Mouse (Mus musculus): ENCODE measurements around the gene Gm20388. TPM values are rescaled to one million over a fixed set of nuclear protein-coding genes. Genes with fewer than 3 reads are reported as not detected.

The Gm20388 gene
- polyA plus RNA-seq, 1 experiment from 2014 or later, result not detected

DNA sequence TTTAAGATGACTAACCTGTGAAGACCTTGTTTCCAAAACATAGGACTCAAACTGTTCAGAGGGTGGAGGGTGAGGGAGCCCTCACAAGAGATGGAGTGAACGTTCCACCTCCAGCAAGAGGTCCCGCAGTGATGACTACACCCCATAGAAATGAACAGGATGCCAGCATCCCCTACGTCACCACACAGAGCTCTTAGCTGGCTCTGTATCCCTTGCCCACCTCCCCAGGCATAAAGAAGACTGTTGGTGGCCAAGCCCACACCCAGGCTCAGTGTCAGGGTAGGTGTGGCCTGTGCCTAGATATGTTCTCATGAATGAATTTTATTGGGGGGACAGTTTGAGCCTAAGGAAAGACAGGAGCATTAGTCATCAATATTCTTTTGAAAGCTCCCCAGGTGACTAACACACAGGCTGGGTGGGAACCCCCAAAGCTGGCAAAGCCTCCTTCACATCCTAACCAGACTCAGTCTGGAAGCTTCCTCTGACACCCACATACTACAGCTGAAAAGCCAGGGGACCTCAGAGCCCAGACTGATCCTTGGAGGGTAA is 2638.3 kb downstream of the Gm20388 start:
- peak overlapping the region; percentile 83; the same call in 1 of the 2 replicates for H3K4me3 ChIP-seq
- H3K9ac ChIP-seq, result peak overlapping the region; percentile 91
- H3K27ac ChIP-seq, result peak overlapping the region; percentile 22; the same call in 1 of the 2 replicates

DNA sequence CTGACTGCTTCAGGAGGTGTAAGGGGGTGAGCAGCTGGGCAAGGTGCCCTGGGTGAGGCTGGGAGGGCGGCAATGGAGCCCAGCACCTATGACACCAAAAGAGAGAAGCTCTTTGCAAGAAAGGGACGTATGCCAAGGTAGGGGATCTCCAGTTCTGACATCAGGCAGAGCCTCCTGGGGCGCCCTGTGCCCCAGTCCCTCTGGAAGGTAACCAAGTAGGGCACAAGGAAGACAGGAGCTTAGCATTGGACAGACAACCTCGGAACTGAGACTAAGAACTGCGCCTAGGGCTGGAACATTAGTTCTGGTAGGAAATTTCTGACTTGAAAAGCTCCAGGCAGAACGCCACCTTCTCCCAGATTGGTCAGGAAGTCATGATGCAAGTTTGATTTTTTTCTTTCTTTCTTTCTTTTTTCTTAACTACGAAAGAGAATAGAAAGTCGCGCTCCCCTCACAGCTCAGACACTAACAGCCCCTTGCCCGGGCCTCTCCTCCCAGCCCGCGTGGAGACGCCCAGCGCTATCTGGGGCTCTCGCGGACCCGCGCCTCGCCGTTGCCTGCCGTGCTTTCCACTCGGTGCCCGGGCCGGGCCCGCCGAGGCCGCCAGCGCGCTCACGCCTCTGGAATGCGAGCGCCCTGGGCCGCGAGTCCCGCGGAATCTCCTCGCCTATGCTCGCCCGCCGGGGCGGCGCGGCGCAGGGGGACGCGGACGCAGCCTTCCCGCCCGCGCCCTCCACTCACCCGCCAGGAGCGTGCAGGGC is 2639.8 kb downstream of the Gm20388 start:
- Histone ChIP-seq H3K4me1 (peaks cover 49% of the 10 kb centered on the region), H3K9ac (peak overlapping the region; percentile 91), H3K4me2 (peak overlapping the region; percentile 84), H3K9me3 (no peaks in the 10 kb centered on the region), H3K36me3 (peaks cover 5% of the 10 kb centered on the region; the same call in 1 of the 2 replicates), H3K27me3 (no peaks in the 10 kb centered on the region), H3K4me3 (peak overlapping the region; percentile 83), H3K27ac (peak overlapping the region; percentile 87)
- peak; percentile 52 for ATAC-seq (ENCODE audit: insufficient number of reproducible peaks, insufficient read depth, low FRiP score, low TSS enrichment, low read depth)
- WGBS, result 3% methylated on average over 51 of the region's 52 CpGs

More for the DNA sequence above, 2638.3 kb downstream of the Gm20388 start:
- H3K4me1 ChIP-seq, result peaks cover 45% of the 10 kb centered on the region
- H3K36me3 ChIP-seq, result peaks cover 5% of the 10 kb centered on the region; the same call in 1 of the 2 replicates
- 89% methylated on average over 3 of the region's 3 CpGs for WGBS
- no peaks in the 10 kb centered on the region for H3K27me3 ChIP-seq
- H3K9me3 ChIP-seq, result no peaks in the 10 kb centered on the region
- ATAC-seq (ENCODE audit: insufficient number of reproducible peaks, insufficient read depth, low FRiP score, low TSS enrichment, low read depth), result no peak
- H3K4me2 ChIP-seq, result peak overlapping the region; percentile 84

DNA sequence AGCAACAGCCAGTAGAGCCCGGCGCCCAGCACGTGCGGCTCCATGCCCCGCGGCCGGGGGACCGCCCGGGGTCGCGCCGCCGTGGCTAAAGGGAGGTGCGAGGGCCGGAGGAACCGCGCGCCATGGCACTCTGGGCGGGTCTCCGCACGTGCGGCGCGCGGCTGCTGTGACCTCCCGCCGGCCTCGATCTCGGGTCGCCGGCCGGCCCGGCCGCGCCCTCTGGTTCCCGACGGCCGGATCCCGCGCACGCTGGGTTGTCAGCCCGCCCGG is 2640.3 kb downstream of the Gm20388 start:
- H3K4me2 ChIP-seq, result peak overlapping the region; percentile 84
- no peak for ATAC-seq (ENCODE audit: insufficient number of reproducible peaks, insufficient read depth, low FRiP score, low TSS enrichment, low read depth)
- H3K9ac ChIP-seq, result peak overlapping the region; percentile 91
- peak overlapping the region; percentile 87 for H3K27ac ChIP-seq
- 0% methylated on average over 42 of the region's 43 CpGs for WGBS
- H3K9me3 ChIP-seq, result no peaks in the 10 kb centered on the region
- H3K36me3 ChIP-seq, result peaks cover 5% of the 10 kb centered on the region; the same call in 1 of the 2 replicates
- H3K27me3 ChIP-seq, result no peaks in the 10 kb centered on the region
- peak overlapping the region; percentile 83 for H3K4me3 ChIP-seq
- H3K4me1 ChIP-seq, result peaks cover 54% of the 10 kb centered on the region

- H3K4me2 ChIP-seq, result peak within 1 kb of the TSS; percentile 84
- H3K4me1 ChIP-seq, result peaks cover 58% of the 10 kb centered on the region
- H3K36me3 ChIP-seq, result peaks cover 5% of the 10 kb centered on the region; the same call in 1 of the 2 replicates
- peak within 1 kb of the TSS; percentile 91 for H3K9ac ChIP-seq
- ATAC-seq (ENCODE audit: insufficient number of reproducible peaks, insufficient read depth, low FRiP score, low TSS enrichment, low read depth), result peak; percentile 54
- H3K27ac ChIP-seq, result peak within 1 kb of the TSS; percentile 87
- H3K27me3 ChIP-seq, result no peaks in the 10 kb centered on the region
- WGBS, result 12% methylated on average over 48 of the region's 56 CpGs
- no peaks in the 10 kb centered on the region for H3K9me3 ChIP-seq
- H3K4me3 ChIP-seq, result peak within 1 kb of the TSS; percentile 83
Measured at GRCm38 (mm10) chr8:122551265-122552051, 2640.8 kb downstream of the Gm20388 start, which contains the start of gene Piezo1. Gene Piezo1, minus strand, starts transcription at chr8:122551329.

DNA sequence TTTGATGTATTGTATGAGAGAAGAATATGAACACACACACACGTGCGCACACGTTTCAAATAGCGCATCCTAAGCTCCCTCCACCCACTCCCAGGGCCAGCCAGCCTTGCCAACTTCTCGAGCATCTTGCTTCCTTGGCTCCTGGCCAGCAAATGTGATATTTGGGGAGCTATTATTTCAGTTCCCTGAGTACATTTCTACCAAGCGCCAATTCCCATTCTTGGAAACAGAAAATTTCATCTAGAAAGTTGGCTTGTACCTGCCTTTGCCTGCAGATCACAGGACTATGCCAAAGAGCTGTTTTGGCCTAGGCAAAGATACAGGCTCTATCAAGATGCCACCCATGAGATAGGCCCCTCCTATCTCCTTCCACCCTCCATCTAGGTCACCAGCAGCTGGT is 2644.1 kb downstream of the Gm20388 start:
- H3K9me3 ChIP-seq, result no peaks in the 10 kb centered on the region
- peaks cover 49% of the 10 kb centered on the region for H3K4me1 ChIP-seq
- WGBS, result 72% methylated on average over 6 of the region's 6 CpGs
- H3K9ac ChIP-seq, result no peak overlapping the region
- H3K27ac ChIP-seq, result peak overlapping the region; percentile 94
- H3K4me2 ChIP-seq, result no peak overlapping the region
- H3K4me3 ChIP-seq, result no peak overlapping the region
- no peaks in the 10 kb centered on the region for H3K36me3 ChIP-seq
- ATAC-seq (ENCODE audit: insufficient number of reproducible peaks, insufficient read depth, low FRiP score, low TSS enrichment, low read depth), result no peak
- no peaks in the 10 kb centered on the region for H3K27me3 ChIP-seq

DNA sequence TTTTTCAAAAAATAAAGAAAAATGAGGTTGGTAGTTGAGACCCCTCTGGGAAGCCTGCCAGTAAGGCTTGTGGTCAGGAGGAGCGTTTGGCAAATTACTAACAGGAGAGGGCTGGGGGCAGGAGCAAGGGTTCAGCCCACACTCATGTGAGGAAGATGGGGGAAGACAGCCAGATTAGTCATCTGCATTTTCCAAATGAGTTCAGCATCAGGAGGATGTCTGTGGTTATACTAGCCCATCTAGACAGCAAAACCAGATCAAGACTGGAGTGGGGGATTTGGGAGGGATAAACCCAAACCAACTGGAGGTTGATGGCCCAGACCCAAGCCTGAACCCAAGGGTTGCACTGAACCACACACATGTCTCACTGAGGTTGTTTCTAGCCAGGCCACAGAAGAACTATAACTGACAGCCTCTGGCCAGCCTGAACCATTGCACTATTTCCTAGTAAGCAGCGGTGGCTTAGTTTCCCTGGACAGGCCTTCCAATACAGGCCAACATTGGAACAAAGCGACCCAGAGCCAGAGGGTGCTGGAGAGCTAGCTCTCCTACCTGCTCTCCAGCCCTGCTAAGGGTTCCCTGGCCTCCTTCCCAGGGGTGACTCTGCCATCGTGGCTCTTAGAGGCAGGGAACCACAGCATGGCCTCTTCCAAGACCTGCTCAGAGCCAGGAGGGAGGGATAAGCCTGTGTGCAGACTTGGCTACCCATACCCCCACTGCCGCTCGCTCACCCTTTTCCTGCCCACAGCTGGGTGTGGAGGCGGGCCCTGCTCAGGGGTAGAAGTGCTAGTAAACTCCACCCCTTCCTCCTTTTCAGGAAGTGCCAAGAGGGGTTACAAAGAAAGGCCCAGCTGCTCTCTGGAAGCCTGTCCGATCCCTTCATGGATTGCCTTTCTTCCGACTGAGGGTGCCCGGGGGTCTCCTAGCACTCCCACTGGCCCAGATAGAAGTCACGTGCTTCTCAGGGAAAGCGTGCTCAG is 2645.7 kb downstream of the Gm20388 start:
- 52% methylated on average over 12 of the region's 12 CpGs for WGBS
- no peak overlapping the region for H3K4me3 ChIP-seq
- H3K27ac ChIP-seq, result peak overlapping the region; percentile 94
- ATAC-seq (ENCODE audit: insufficient number of reproducible peaks, insufficient read depth, low FRiP score, low TSS enrichment, low read depth), result peak; percentile 49; the same call in 1 of the 2 replicates
- peak overlapping the region; percentile 28; the same call in 1 of the 2 replicates for H3K9ac ChIP-seq
- no peaks in the 10 kb centered on the region for H3K36me3 ChIP-seq
- H3K4me2 ChIP-seq, result peak overlapping the region; percentile 19; the same call in 1 of the 2 replicates
- H3K27me3 ChIP-seq, result no peaks in the 10 kb centered on the region
- peaks cover 44% of the 10 kb centered on the region for H3K4me1 ChIP-seq
- H3K9me3 ChIP-seq, result no peaks in the 10 kb centered on the region

GRCm38 (mm10) chr8:122557248-122558038 is 2646.8 kb downstream of the Gm20388 start:
- H3K27me3 ChIP-seq, result no peaks in the 10 kb centered on the region
- 45% methylated on average over 10 of the region's 10 CpGs for WGBS
- no peak overlapping the region; the same call in 1 of the 2 replicates for H3K9ac ChIP-seq
- peak overlapping the region; percentile 94 for H3K27ac ChIP-seq
- no peak overlapping the region for H3K4me2 ChIP-seq
- no peak overlapping the region for H3K4me3 ChIP-seq
- H3K36me3 ChIP-seq, result no peaks in the 10 kb centered on the region
- no peaks in the 10 kb centered on the region for H3K9me3 ChIP-seq
- no peak for ATAC-seq (ENCODE audit: insufficient number of reproducible peaks, insufficient read depth, low FRiP score, low TSS enrichment, low read depth)
- peaks cover 44% of the 10 kb centered on the region for H3K4me1 ChIP-seq

GRCm38 (mm10) chr8:122558671-122559349 is 2648.2 kb downstream of the Gm20388 start:
- no peak overlapping the region for H3K4me3 ChIP-seq
- peaks cover 44% of the 10 kb centered on the region for H3K4me1 ChIP-seq
- WGBS, result 19% methylated on average over 10 of the region's 12 CpGs
- H3K27ac ChIP-seq, result no peak overlapping the region
- no peak overlapping the region for H3K9ac ChIP-seq
- ATAC-seq (ENCODE audit: insufficient number of reproducible peaks, insufficient read depth, low FRiP score, low TSS enrichment, low read depth), result no peak
- no peaks in the 10 kb centered on the region for H3K36me3 ChIP-seq
- no peak overlapping the region for H3K4me2 ChIP-seq
- H3K9me3 ChIP-seq, result no peaks in the 10 kb centered on the region
- no peaks in the 10 kb centered on the region for H3K27me3 ChIP-seq

DNA sequence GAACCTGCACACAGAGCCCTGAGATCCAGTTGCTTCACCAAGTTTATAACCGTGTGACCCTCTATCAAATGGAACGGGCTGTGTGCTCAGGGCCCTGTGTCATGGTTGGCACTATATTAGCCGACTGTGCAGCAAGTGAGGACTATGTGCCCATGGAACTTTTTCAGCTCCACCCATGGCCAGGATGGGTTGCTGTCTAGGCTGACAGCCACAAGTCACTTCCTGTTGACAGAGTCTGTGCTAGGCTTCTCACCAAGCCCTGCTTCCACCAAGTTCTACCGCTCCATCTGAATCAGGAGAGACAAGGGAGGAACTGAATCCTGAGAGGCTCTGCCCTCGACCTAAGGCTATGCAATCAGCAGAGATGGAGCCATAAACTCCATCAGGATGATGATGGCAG is 2650.6 kb downstream of the Gm20388 start:
- Histone ChIP-seq H3K36me3 (no peaks in the 10 kb centered on the region), H3K9ac (no peak overlapping the region), H3K4me1 (peaks cover 27% of the 10 kb centered on the region), H3K4me3 (no peak overlapping the region), H3K4me2 (no peak overlapping the region), H3K9me3 (no peaks in the 10 kb centered on the region), H3K27ac (no peak overlapping the region), H3K27me3 (no peaks in the 10 kb centered on the region)
- ATAC-seq (ENCODE audit: insufficient number of reproducible peaks, insufficient read depth, low FRiP score, low TSS enrichment, low read depth), result no peak
- 88% methylated on average over 5 of the region's 5 CpGs for WGBS
